Mouse (Mus musculus) inflammation-experienced regulatory T-cells, adult 6 months (primary cell): Measurements from ENCODE around the gene Serf2. TPM values are rescaled to one million over a fixed set of nuclear protein-coding genes. Genes with fewer than 3 reads are reported as not detected.

ENCODE experiments used
- ATAC-seq: one replicate; pipeline ENCODE4 v1.8.0; 2017
- polyA plus RNA-seq, 3 experiments: library from polyadenylated mRNA; unstranded; fragments of 100-300 nt; shearing (Covaris generic); gene quantifications; one replicate each; pipeline ENCODE4 v1.2.1; 2017

Serf2 gene
- polyA plus RNA-seq = 1,000 to 10,000 TPM in 1 of 3 experiments, 100 to 1,000 TPM in 2; 695 to 1,210 (median 882) TPM

DNA sequence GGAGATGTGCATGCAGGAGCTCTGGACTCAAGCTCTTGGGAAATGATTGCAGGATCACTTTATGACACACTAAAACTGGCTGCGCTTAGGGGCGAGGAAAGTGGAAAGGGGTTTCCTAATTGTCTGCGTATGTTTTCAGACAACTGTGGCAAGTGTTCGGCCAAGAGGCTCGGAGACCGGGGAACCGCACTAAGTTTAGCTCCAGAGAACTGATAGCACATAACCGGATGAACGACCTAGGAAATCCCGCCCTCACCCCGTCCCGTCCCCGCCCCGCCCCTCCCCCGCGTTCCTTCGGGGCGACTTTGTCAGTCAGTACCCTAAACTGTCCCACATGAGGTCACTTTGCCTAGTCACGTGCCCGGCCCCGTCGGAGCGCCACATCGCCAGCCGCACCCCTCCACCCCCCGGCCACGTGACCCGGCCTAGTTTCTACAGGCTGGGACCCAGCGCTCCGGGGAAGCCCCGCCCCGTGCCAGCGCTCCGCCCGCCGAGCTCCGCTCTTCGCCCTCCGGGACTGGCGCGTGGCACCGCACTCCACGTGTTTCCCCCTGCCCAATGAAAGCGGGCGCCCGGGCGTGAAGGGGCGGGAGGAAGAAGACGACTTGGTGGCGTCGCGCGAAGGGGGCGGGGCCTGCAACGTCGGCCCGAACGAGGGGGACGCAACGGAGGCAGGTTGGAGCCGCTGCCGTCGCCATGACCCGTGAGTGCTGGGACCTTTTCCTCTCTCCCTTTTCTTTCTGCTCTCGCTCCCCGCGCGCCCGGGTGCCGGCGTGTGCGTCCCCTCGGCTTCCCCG lies at the start of gene Serf2:
Serf2 (plus strand) TSS at position 457 of the 797 bp plus-strand sequence.
- peak; percentile 92 for ATAC-seq

DNA sequence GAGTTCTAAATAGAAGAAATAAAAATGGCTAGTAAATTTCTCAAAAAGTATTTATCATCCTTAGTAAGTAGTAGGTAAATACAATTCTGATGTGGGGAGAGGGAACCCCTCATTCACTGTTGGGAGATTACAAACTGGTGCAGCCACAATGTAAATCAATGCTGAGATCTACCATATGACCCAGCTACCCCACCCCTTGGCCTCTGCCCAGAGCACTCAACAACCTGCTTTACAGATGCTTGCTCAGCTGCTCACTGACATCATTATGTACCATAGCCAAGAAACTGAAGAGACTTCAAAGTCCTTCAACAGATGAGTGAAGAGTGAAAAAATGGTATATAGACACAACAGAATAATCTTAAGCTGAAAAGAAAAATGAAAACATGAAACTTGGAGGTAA lies 45.7 kb upstream of the Serf2 start:
- no peak for ATAC-seq

DNA sequence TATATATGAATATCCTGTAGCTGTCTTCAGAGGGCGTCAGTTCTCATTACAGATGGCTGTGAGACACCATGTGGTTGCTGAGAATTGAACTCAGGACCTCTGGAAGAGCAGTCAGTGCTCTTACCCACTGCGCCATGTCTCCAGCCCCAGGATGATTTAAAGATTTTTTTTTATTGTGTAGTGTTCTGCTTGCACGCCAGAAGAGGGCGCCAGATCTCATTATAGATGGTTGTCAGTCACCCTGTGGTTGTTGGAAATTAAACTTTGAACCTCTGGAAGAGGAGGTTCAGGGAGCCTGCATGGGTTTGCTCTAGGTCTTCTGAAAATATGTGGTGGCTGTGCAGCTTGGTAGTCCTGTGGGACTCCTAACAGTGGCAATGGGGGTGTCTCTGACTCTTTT lies 40.8 kb upstream of the Serf2 start:
- ATAC-seq = peak; percentile 88

GRCm38 (mm10) chr2:121412843-121413386 lies 36.1 kb upstream of the Serf2 start:
- ATAC-seq = no peak

GRCm38 (mm10) chr2:121413387-121414042 lies 35.5 kb upstream of the Serf2 start, which contains the start of the genes Pdia3 and Catsper2:
Gene Pdia3 (plus strand): TSS chr2:121413775.
Gene Catsper2 (minus strand): TSS chr2:121413792.
- ATAC-seq = peak; percentile 79

DNA sequence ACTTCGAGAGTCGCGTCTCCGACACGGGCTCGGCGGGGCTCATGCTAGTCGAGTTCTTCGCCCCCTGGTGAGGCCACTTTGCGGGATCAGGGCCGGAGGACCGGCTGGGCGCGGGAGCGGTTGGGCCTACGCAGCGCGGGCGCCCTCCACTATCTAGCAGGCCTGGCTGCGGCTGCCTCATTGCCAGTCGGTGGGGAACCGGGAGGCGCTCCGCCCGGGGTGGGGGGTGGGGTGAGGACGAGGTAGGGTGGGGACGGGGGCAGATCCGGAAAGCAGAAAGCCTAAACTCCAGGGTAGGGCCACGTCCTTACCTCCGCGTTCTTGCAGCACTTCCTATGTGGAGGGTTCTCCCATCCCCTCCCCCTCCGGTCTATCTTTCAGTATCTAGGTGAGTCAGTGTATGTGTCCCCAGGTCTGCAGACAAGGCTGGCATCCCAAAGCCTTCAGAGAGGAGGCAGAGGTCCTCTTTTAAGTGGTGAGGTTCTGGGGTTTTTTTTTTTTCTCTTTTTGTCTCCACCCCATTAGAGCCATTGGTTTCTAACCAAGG lies 34.8 kb upstream of the Serf2 start:
- peak; percentile 42 for ATAC-seq

DNA sequence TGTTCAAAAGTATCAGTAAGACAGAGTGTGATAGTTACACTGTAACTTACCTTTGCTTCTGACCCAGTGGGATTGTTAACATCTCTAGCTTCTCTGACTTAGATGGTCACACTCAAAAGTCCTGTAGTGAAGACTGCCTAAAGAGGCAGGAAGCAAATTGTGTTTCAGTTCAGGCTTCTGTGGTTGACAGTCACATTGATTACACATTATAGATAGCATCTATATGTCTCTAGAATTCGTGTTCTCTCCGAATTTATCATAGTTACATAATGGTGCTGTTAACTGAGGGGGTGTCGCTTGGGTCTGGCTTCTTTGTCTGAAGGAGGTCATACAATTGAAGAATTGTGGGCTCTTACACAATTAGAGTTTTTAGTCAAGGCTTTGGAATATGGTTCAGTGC lies 33.9 kb upstream of the Serf2 start:
- ATAC-seq = no peak

GRCm38 (mm10) chr2:121415591-121415990 lies 33.4 kb upstream of the Serf2 start:
- ATAC-seq = no peak

- peak; percentile 17 for ATAC-seq
Measured at GRCm38 (mm10) chr2:121416356-121416755, 32.6 kb upstream of the Serf2 start.

- ATAC-seq = no peak
Measured at GRCm38 (mm10) chr2:121418476-121418875, 30.5 kb upstream of the Serf2 start.

DNA sequence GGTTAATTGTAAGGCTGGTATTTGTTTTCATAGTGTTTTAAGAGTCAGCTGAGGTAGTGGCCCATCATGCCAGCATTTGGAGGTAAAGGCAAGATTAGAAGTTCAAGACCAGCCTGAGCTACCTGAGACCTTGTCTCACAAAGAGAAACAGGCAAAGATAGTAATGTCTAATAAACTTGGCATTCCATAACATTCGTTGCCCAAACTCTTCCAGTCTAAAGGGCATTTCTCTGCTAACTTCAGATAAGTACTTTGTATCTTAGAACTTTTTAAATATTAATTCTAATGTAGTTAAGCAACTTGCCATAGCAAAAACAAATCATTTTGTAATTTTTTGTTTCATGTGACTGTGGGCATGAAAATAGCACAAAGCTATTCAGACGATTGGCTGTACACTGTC lies 25.8 kb upstream of the Serf2 start:
- no peak for ATAC-seq

DNA sequence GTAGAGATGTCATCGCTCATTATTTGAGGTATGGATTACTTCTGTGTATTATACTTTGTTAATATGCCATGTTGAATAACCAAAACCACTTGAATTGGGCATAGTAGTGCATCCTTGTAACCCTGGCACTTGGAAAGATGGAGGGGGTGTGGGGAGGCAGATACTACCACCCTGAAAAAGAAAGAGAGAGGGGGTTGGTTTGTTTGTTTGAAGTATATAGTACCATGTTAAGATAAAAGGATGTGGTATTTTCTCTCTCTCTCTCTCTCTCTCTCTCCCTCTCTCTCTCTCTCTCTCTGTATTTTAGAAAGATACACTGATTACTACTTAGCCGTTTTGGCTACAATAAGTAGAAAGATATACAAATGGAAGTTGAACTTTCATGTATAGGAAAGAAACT lies 23.1 kb upstream of the Serf2 start:
- peak; percentile 62 for ATAC-seq

- peak; percentile 63 for ATAC-seq
Measured at GRCm38 (mm10) chr2:121434854-121435253, 14.1 kb upstream of the Serf2 start.

DNA sequence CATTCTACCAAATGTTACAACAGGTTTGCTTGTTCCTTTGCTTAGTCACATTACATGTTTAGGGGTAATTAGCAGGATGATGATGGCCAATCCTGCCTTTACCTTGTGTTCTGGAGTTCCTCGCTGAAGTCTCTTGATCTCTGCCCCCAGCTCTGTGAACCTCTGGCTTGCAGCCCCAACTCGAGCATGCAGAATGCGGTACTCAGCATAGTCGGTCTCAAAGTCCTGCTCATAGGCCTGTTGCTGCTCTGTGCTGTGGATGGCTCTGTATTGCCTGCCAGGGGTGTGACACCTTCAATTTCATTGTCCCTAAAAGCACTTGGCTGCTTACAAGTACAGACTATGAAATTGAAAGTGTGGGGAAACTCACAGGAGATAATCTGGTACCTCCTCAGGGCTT lies 9.2 kb upstream of the Serf2 start:
- no peak for ATAC-seq

DNA sequence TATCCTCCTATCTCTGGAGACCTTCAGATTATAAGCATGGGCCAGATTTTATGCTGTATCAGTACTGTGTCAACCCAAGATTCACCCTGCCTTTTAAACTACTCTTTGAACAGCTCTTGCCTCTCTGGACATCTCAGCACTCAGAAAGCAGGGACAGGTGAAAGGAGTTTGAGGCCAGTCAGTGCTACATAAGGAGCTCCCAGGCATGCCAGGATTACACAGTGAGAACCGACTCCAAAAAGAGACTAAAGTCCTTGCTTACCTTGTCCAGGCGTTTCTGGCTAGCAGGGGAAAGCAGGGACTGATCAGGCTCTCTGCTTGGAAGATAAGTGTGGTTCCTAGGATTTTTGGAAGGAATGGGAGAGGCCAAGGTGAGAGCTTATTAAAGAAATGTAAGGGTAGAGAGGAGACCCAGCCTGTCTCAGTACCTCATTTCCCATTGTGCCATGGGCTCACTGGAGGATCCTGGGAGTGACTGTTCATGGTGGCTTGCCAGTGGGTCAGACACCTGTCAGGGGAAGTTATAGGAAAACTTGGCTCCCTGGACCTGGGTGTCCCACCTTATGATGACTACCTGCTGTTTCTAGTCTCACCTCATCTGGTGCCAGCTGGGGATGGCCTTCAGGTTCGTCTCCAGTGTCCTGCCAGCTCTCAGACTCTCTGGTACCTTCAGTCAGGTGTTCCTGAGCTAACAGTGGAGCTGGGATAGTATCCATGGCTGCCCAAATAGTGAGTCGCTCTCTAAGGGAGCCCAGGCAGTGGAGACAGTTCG lies 8.0 kb upstream of the Serf2 start:
- no peak for ATAC-seq

- no peak for ATAC-seq
Measured at GRCm38 (mm10) chr2:121441800-121442199, 7.2 kb upstream of the Serf2 start.

DNA sequence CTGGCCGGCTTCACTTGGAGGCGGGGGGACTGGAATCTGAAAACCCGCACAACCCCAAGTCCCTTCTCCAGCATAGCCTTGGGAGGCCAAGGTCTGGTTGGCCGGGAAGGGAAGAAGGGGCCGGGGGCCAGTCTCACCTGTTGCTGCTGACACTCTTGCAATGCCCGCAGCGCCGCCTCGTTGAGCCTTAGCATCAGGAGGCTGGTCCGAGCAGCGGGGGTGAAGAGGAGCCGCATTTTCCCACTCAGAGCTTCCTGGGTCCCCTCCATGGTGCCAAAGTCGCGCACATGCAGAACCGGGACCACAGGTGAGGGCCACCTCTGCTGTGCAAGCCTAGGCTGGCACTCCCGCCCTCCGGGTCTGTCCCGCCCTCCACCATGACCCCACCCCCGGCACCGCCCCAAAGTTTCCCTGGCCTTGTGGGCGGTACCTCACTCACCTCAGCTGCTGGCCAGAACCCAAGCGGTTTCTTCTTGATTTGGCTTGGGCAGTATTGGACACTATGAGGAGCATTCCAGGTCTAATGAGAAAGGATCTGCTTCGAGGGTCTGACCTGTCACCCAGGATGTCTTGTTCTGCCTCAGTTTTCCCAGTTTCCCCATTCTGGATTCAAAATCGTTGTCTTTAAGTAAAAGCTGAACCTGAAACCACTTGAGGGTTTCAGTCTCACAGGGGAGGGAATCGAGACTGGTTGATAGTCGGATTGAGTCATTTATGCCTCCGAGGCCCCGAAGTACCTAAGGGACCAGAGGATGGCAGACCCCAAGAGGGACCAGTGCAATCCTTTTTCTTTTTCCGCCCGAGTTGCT lies 6.5 kb upstream of the Serf2 start:
- ATAC-seq = peak; percentile 92

- peak; percentile 7 for ATAC-seq
Measured at GRCm38 (mm10) chr2:121443068-121443349, 6.0 kb upstream of the Serf2 start.

DNA sequence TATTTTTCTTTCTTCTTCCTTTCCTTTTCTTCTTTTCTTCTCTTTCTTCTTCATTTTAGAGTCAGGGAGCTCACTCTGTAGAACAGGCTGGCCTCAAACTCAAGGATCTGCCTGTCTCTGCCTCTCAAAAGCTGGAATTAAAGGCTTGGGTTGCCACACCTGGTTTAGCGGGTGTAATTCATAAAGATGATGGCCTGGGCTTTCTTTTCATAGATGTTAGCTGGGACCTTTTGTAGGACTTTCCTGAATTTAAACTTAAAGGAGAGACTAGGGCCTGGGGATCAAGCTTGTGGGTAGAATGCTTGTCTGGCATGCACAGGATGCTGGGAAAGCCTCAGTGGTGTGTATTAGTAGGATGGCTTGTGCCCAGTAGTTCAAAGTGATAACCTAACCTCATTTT lies 4.8 kb upstream of the Serf2 start, which contains the start of gene Ell3:
Ell3 (minus strand) TSS at position 101 of the 400 bp plus-strand sequence.
- no peak for ATAC-seq

DNA sequence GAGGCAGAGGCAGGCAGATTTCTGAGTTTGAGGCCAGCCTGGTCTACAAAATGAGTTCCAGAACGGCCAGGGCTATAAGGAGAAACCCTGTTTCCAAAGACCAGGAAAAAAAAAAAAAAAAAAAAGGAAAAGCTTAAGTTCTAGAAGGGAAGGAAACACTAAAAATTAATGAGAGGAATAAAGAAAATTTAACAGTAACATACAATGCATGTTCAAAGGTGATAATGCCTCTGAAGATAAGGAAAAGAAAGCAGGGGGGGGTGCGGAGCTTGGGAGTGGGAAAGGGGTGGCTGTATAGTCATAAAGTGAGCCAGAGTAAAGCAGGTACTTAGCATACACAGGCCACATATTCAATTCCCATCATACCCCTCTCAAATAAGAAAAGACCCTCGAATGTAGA lies 3.9 kb upstream of the Serf2 start:
- ATAC-seq = no peak

GRCm38 (mm10) chr2:121446506-121446905 lies 2.5 kb upstream of the Serf2 start:
- ATAC-seq = no peak

DNA sequence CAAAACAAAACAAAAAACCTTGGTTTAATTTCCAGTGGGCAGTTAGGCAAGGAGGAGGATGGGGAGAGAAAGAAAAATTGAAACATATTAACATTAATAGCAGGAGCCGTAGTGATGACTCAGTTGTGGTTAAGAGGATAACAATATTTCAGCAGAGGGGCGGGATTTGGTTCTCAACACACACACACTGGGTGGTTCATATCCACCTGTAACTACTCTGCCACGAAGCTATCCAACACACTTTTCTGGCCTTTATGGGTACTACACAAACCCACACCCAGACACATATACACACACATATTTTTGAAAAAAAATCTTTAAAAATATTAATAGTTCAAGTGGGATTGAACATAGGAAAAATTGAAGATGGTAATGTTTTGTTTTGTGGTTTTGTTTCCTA lies 2.0 kb upstream of the Serf2 start:
- no peak for ATAC-seq
